Mouse (Mus musculus): ENCODE data around the gene Hpgd.

Hpgd gene

GRCm38 (mm10) chr8:56323276-56323675 is 28.9 kb downstream of the Hpgd start:
- no peak for DNase-seq (ENCODE audit: low read depth, low spot score)

GRCm38 (mm10) chr8:56327709-56328108 is 33.3 kb downstream of the Hpgd start:
- no peak for DNase-seq (ENCODE audit: low read depth, low spot score)

GRCm38 (mm10) chr8:56328130-56328542 is 33.8 kb downstream of the Hpgd start:
- no peak for DNase-seq (ENCODE audit: low read depth, low spot score)

- DNase-seq (ENCODE audit: low read depth, low spot score) = no peak
Measured at GRCm38 (mm10) chr8:56335390-56336000, 41.1 kb downstream of the Hpgd start.

- no peak for DNase-seq (ENCODE audit: low read depth, low spot score)
Measured at GRCm38 (mm10) chr8:56336771-56337170, 42.4 kb downstream of the Hpgd start.

- no peak for DNase-seq (ENCODE audit: low read depth, low spot score)
Measured at GRCm38 (mm10) chr8:56343505-56343904, 49.1 kb downstream of the Hpgd start.

GRCm38 (mm10) chr8:56343940-56344339 is 49.6 kb downstream of the Hpgd start:
- no peak for DNase-seq (ENCODE audit: low read depth, low spot score)

GRCm38 (mm10) chr8:56344359-56344758 is 50.0 kb downstream of the Hpgd start:
- no peak for DNase-seq (ENCODE audit: low read depth, low spot score)

- DNase-seq (ENCODE audit: low read depth, low spot score) = no peak
Measured at GRCm38 (mm10) chr8:56345641-56346420, 51.4 kb downstream of the Hpgd start.

- no peak for DNase-seq (ENCODE audit: low read depth, low spot score)
Measured at GRCm38 (mm10) chr8:56363180-56363579, 68.8 kb downstream of the Hpgd start.
